Mouse (Mus musculus) ovary, postnatal 36 days (tissue): ENCODE measurements around the gene Trak1.

ENCODE experiments used
- DNase-seq: peaks from one replicate; pipeline ENCODE4 v3.0.0; 2022; ENCODE audit warnings: low spot score, mixed read lengths

The Trak1 gene

GRCm38 (mm10) chr9:121297171-121298064, at the start of gene Trak1:
Gene Trak1, plus strand, starts transcription at chr9:121297502.
- peak; percentile 73 for DNase-seq

- DNase-seq, result peak; percentile 80
Observed at GRCm38 (mm10) chr9:121247956-121248775, 49.1 kb upstream of the Trak1 start.

- no peak for DNase-seq
Observed at GRCm38 (mm10) chr9:121249805-121250204, 47.5 kb upstream of the Trak1 start.

- DNase-seq, result no peak
Observed at GRCm38 (mm10) chr9:121250854-121251253, 46.4 kb upstream of the Trak1 start.

- no peak for DNase-seq
Observed at GRCm38 (mm10) chr9:121253983-121254382, 43.3 kb upstream of the Trak1 start.

- DNase-seq, result no peak
Observed at GRCm38 (mm10) chr9:121254761-121255160, 42.5 kb upstream of the Trak1 start.

- no peak for DNase-seq
Observed at GRCm38 (mm10) chr9:121257106-121257505, 40.2 kb upstream of the Trak1 start.

GRCm38 (mm10) chr9:121265307-121265706, 32.0 kb upstream of the Trak1 start:
- DNase-seq, result no peak

- no peak for DNase-seq
Observed at GRCm38 (mm10) chr9:121271149-121271548, 26.2 kb upstream of the Trak1 start.

- no peak for DNase-seq
Observed at GRCm38 (mm10) chr9:121271561-121271960, 25.7 kb upstream of the Trak1 start.

GRCm38 (mm10) chr9:121276745-121277117, 20.6 kb upstream of the Trak1 start:
- DNase-seq, result no peak

GRCm38 (mm10) chr9:121277118-121278060, 19.9 kb upstream of the Trak1 start, which contains the start of gene Ulk4:
Gene Ulk4, minus strand, starts transcription at chr9:121277197.
- peak; percentile 89 for DNase-seq

- DNase-seq, result no peak
Observed at GRCm38 (mm10) chr9:121279216-121279615, 18.1 kb upstream of the Trak1 start.

- DNase-seq, result no peak
Observed at GRCm38 (mm10) chr9:121281891-121282290, 15.4 kb upstream of the Trak1 start.

- no peak for DNase-seq
Observed at GRCm38 (mm10) chr9:121283620-121284185, 13.6 kb upstream of the Trak1 start.

- no peak for DNase-seq
Observed at GRCm38 (mm10) chr9:121284422-121284821, 12.9 kb upstream of the Trak1 start.

- DNase-seq, result peak; percentile 66
Observed at GRCm38 (mm10) chr9:121285341-121286324, 11.7 kb upstream of the Trak1 start.

- DNase-seq, result no peak
Observed at GRCm38 (mm10) chr9:121286325-121286901, 10.9 kb upstream of the Trak1 start.

GRCm38 (mm10) chr9:121291275-121291674, 6.0 kb upstream of the Trak1 start:
- DNase-seq, result no peak

GRCm38 (mm10) chr9:121293187-121293586, 4.1 kb upstream of the Trak1 start:
- DNase-seq, result no peak
